Mouse (Mus musculus) ES-E14 (cell line): Measurements from ENCODE around the gene Cc2d2a. TPM values are rescaled to one million over a fixed set of nuclear protein-coding genes. Genes with fewer than 3 reads are reported as not detected.

Experiments used
- DNase-seq: peaks from one replicate; pipeline ENCODE4 v3.0.0-alpha.2; 2013; ENCODE audit warnings: low read depth, low spot score
- H3K27ac ChIP-seq: 2 replicates; pipeline ENCODE4 v1.5.1; 2012; ENCODE audit warnings: low read depth, mild to moderate bottlenecking, low read length, moderate library complexity, mixed read lengths; ENCODE audit not compliant: poor library complexity, insufficient read depth, severe bottlenecking
- H3K36me3 ChIP-seq: 2 replicates; pipeline ENCODE4 v1.6.1; 2012; ENCODE audit warnings: mild to moderate bottlenecking, low read length, moderate library complexity, mixed read lengths; ENCODE audit not compliant: control insufficient read depth, poor library complexity, insufficient read depth, severe bottlenecking
- H3K4me1 ChIP-seq, 2 experiments: fragments of 150-350 bp in 1 of 2; sonication (generic) in 1 of 2; 2 replicates each; pipeline ENCODE4 v1.6.1; 2012; ENCODE audit warnings: low read length in 2 of 2, mild to moderate bottlenecking in 1 of 2, mixed read lengths in 1 of 2; ENCODE audit not compliant: control insufficient read depth in 2 of 2, insufficient read depth in 2 of 2, poor library complexity in 1 of 2
- H3K4me3 ChIP-seq, 2 experiments: fragments of 150-350 bp in 1 of 2; sonication (generic) in 1 of 2; 2 replicates each; pipeline ENCODE4 v1.5.1; 2012; ENCODE audit warnings: low read length in 2 of 2, low read depth in 1 of 2, mild to moderate bottlenecking in 1 of 2, mixed read lengths in 1 of 2; ENCODE audit not compliant: insufficient read depth in 1 of 2, poor library complexity in 1 of 2, severe bottlenecking in 1 of 2
- H3K9ac ChIP-seq: 2 replicates; pipeline ENCODE4 v1.6.1; 2012; ENCODE audit warnings: low read depth, mild to moderate bottlenecking, low read length, mixed read lengths; ENCODE audit not compliant: poor library complexity, insufficient read depth, severe bottlenecking
- H3K9me3 ChIP-seq: fragments of 150-350 bp; sonication (generic); 2 replicates; pipeline ENCODE4 v1.6.1; 2012; ENCODE audit warnings: low read depth, mild to moderate bottlenecking, low read length; ENCODE audit not compliant: control insufficient read depth, insufficient read depth
- CHD2 ChIP-seq: IDR thresholded peaks from 2 replicates; pipeline ENCODE4 v1.6.1; 2014; ENCODE audit warnings: mild to moderate bottlenecking, low read depth, low read length, inconsistent platforms
- HCFC1 ChIP-seq: IDR thresholded peaks from 2 replicates; pipeline ENCODE4 v1.6.1; 2012; ENCODE audit warnings: low read length, inconsistent platforms, borderline replicate concordance; ENCODE audit not compliant: insufficient read depth
- MAFK ChIP-seq: IDR thresholded peaks from 2 replicates; pipeline ENCODE4 v1.6.1; 2014; ENCODE audit warnings: mild to moderate bottlenecking, low read depth, low read length, inconsistent platforms; ENCODE audit not compliant: insufficient read depth
- ZC3H11A ChIP-seq: IDR thresholded peaks from 2 replicates; pipeline ENCODE4 v1.6.1; 2012; ENCODE audit warnings: low read depth, mild to moderate bottlenecking, inconsistent platforms, low read length, borderline replicate concordance
- ZNF384 ChIP-seq: IDR thresholded peaks from 2 replicates; pipeline ENCODE4 v1.6.1; 2012; ENCODE audit warnings: low read depth, low read length, inconsistent platforms
- in situ Hi-C, 2 experiments: fragments of 600-800 bp; cut with MboI; formaldehyde crosslinking; loops; one replicate each; pipeline ENCODE4 v1.15.1; 2025; ENCODE audit warnings: low sequenced_read_pairs in 2 of 2, inconsistent platforms in 1 of 2; ENCODE audit not compliant: unreplicated experiment in 2 of 2
- total RNA-seq: library from RNA; depleted of rRNA; stranded (reverse); fragments of 300-350 nt; gene quantifications from 2 replicates; pipeline ENCODE4 v1.2.3, GENCODE M21; 2012

The Cc2d2a gene
- total RNA-seq, 1 experiment = 6.0 TPM

GRCm38 (mm10) chr5:43634602-43635081 is 27.5 kb upstream of the Cc2d2a start:
- TF ChIP-seq HCFC1 = no peak
- TF ChIP-seq ZNF384 = no peak
- TF ChIP-seq CHD2 = no peak
- TF ChIP-seq ZC3H11A = peak; percentile 27; the same call in 1 of the 2 replicates
- TF ChIP-seq MAFK = no peak
- no peaks in the 10 kb centered on the region for H3K4me1 ChIP-seq
- no peaks in the 10 kb centered on the region for H3K9me3 ChIP-seq
- no peak overlapping the region for H3K4me3 ChIP-seq
- H3K27ac ChIP-seq = no peak overlapping the region
- H3K9ac ChIP-seq = no peak overlapping the region
- in situ Hi-C loops = no loop called here
- H3K36me3 ChIP-seq = no peaks in the 10 kb centered on the region
- no peak for DNase-seq

GRCm38 (mm10) chr5:43645020-43645419 is 17.1 kb upstream of the Cc2d2a start:
- Histone ChIP-seq H3K4me3 (no peak overlapping the region), H3K9me3 (no peaks in the 10 kb centered on the region), H3K9ac (no peak overlapping the region), H3K4me1 (no peaks in the 10 kb centered on the region), H3K27ac (no peak overlapping the region), H3K36me3 (no peaks in the 10 kb centered on the region)
- DNase-seq = no peak
- TF ChIP-seq ZNF384 (no peak), MAFK (no peak), CHD2 (no peak)
- in situ Hi-C loops = no loop called here

- no peaks in the 10 kb centered on the region for H3K9me3 ChIP-seq
- no peak for DNase-seq
- no peak overlapping the region for H3K4me3 ChIP-seq
- H3K36me3 ChIP-seq = no peaks in the 10 kb centered on the region
- TF ChIP-seq MAFK (no peak), ZNF384 (no peak), ZC3H11A (no peak), HCFC1 (no peak), CHD2 (no peak)
- no peaks in the 10 kb centered on the region for H3K4me1 ChIP-seq
- in situ Hi-C loops = no loop called here
- H3K27ac ChIP-seq = no peak overlapping the region
- H3K9ac ChIP-seq = no peak overlapping the region
Observed at GRCm38 (mm10) chr5:43647098-43647774, 14.9 kb upstream of the Cc2d2a start.

- H3K9ac ChIP-seq = no peak overlapping the region
- TF ChIP-seq ZNF384 = 0 out of 2 replicates have a peak, but pooled peaks have one; percentile 5
- TF ChIP-seq MAFK = no peak
- in situ Hi-C loops = no loop called here
Observed at GRCm38 (mm10) chr5:43661498-43661897, 648 bp upstream of the Cc2d2a start.

GRCm38 (mm10) chr5:43663531-43663930 is 1.4 kb downstream of the Cc2d2a start:
- H3K27ac ChIP-seq = no peak overlapping the region
- TF ChIP-seq ZNF384 (no peak), MAFK (no peak), ZC3H11A (no peak), CHD2 (no peak), HCFC1 (no peak)
- DNase-seq = no peak
- no peaks in the 10 kb centered on the region for H3K9me3 ChIP-seq
- H3K9ac ChIP-seq = no peak overlapping the region
- H3K36me3 ChIP-seq = no peaks in the 10 kb centered on the region
- H3K4me3 ChIP-seq = no peak overlapping the region
- H3K4me1 ChIP-seq = peaks cover 2% of the 10 kb centered on the region in 2 experiments; a peak in 1 of 4 replicates
- in situ Hi-C loops = no loop called here

More at GRCm38 (mm10) chr5:43661498-43661897, 648 bp upstream of the Cc2d2a start:
- Histone ChIP-seq H3K9me3 (no peaks in the 10 kb centered on the region), H3K27ac (no peak overlapping the region), H3K4me1 (peaks cover 2% of the 10 kb centered on the region in 2 experiments; a peak in 1 of 4 replicates), H3K4me3 (no peak overlapping the region), H3K36me3 (no peaks in the 10 kb centered on the region)
- no peak for DNase-seq
